Comparison of ENCODE assay signal across 12 mouse cellular contexts in genomic region chr7:98164382-98164998, GRCm38 (mm10). TPM values are rescaled to one million over a fixed set of nuclear protein-coding genes. Genes with fewer than 3 reads are reported as not detected.
A peak's percentile ranks its signal among the peaks of the same experiment; 100 is the strongest.
DNase-seq lines count a peak whose midpoint lies in the region; ATAC-seq and TF ChIP-seq lines count a peak whose summit lies in the region.
"Had no signal": no experiment of that assay in that cellular context is flagged by ENCODE, and none has a peak within 500 bp of the region (broad histone marks: within the 10 kb centered on the region; RNA-seq: fewer than 3 reads in every experiment).

No protein-coding gene starts in this region.

- H3K27me3 ChIP-seq in heart, embryonic 12.5 days (replicated peaks): no peaks in the 10 kb centered on the region
- H3K27me3 ChIP-seq in lung, postnatal 0 days (replicated peaks; ENCODE audit: insufficient read depth, low read length): no peaks in the 10 kb centered on the region
- no peaks in the 10 kb centered on the region for H3K27me3 ChIP-seq in intestine, embryonic 14.5 days (replicated peaks; ENCODE audit: control insufficient read depth, insufficient read depth, low read length)
- H3K27me3 ChIP-seq in stomach, embryonic 15.5 days (replicated peaks): no peaks in the 10 kb centered on the region
- H3K27me3 ChIP-seq: limb, embryonic 13.5 days had no signal

- TF ChIP-seq POLR2A in lung, adult 2 months (IDR thresholded peaks at IDR 0.05; ENCODE audit: borderline replicate concordance, extremely low read depth, low read depth, low read length): no peak

- intact Hi-C loops in heart, postnatal 36 days (cut with DNase I): no loop called here

- no peaks in the 10 kb centered on the region for H3K36me3 ChIP-seq in heart, embryonic 12.5 days
- H3K36me3 ChIP-seq in lung, postnatal 0 days (ENCODE audit: insufficient read depth, low read length): no peaks in the 10 kb centered on the region
- no peaks in the 10 kb centered on the region for H3K36me3 ChIP-seq in intestine, embryonic 14.5 days (ENCODE audit: control insufficient read depth, insufficient read depth, low read length)
- no peaks in the 10 kb centered on the region for H3K36me3 ChIP-seq in stomach, embryonic 15.5 days
- H3K36me3 ChIP-seq: limb, embryonic 13.5 days had no signal

- no peaks in the 10 kb centered on the region for H3K9me3 ChIP-seq in heart, embryonic 12.5 days (replicated peaks)
- H3K9me3 ChIP-seq in lung, postnatal 0 days (ENCODE audit: low read length): no peaks in the 10 kb centered on the region
- no peaks in the 10 kb centered on the region for H3K9me3 ChIP-seq in intestine, embryonic 14.5 days (ENCODE audit: control insufficient read depth, low read length)
- H3K9me3 ChIP-seq in stomach, embryonic 15.5 days: no peaks in the 10 kb centered on the region
- H3K9me3 ChIP-seq: limb, embryonic 13.5 days had no signal

- H3K4me3 ChIP-seq in heart, embryonic 12.5 days: no peak overlapping the region
- H3K4me3 ChIP-seq in lung, postnatal 0 days (ENCODE audit: low read depth, low read length): no peak overlapping the region
- no peak overlapping the region for H3K4me3 ChIP-seq in lung, adult 2 months (replicated peaks; ENCODE audit: extremely low read depth, low read depth, low read length)
- no peak overlapping the region for H3K4me3 ChIP-seq in intestine, embryonic 14.5 days (ENCODE audit: low read depth, low read length)
- H3K4me3 ChIP-seq in stomach, embryonic 15.5 days (replicated peaks): no peak overlapping the region
- H3K4me3 ChIP-seq: limb, embryonic 13.5 days had no signal

- TF ChIP-seq CTCF in lung, postnatal 0 days (IDR thresholded peaks at IDR 0.05): no peak
- TF ChIP-seq CTCF in lung, adult 2 months (IDR thresholded peaks at IDR 0.05; ENCODE audit: insufficient read depth, low read length): no peak

- H3K27ac ChIP-seq in heart, embryonic 12.5 days (ENCODE audit: poor library complexity, severe bottlenecking): peak overlapping the region; percentile 63
- peak overlapping the region; percentile 77 for H3K27ac ChIP-seq in lung, postnatal 0 days (ENCODE audit: low read length)
- H3K27ac ChIP-seq in intestine, embryonic 14.5 days (ENCODE audit: low read depth): 0 out of 2 replicates have a peak overlapping the region, but pooled peaks have one; percentile 11
- peak overlapping the region; percentile 81 for H3K27ac ChIP-seq in stomach, embryonic 15.5 days

- WGBS in heart, embryonic 12.5 days: 82% methylated on average over 9 of the region's 9 CpGs
- WGBS in lung, postnatal 0 days: 67% methylated on average over 9 of the region's 9 CpGs
- 70% methylated on average over 9 of the region's 9 CpGs for WGBS in lung, adult 2 months
- WGBS in intestine, embryonic 14.5 days: 79% methylated on average over 9 of the region's 9 CpGs
- 73% methylated on average over 9 of the region's 9 CpGs for WGBS in stomach, embryonic 15.5 days

- no peak for TF ChIP-seq EP300 in lung, postnatal 0 days (IDR thresholded peaks at IDR 0.05)

- no peak overlapping the region for H3K9ac ChIP-seq in heart, embryonic 12.5 days
- H3K9ac ChIP-seq in lung, postnatal 0 days (replicated peaks; ENCODE audit: low read depth): no peak overlapping the region
- no peak overlapping the region for H3K9ac ChIP-seq in intestine, embryonic 14.5 days (ENCODE audit: low read length)
- H3K9ac ChIP-seq in stomach, embryonic 15.5 days: no peak overlapping the region

- DNase-seq in heart, postnatal 36 days: no peak
- no peak for DNase-seq in lung, postnatal 0 days (ENCODE audit: low spot score)
- DNase-seq in lung, adult 2 months: no peak
- no peak for DNase-seq in intestine, embryonic 14.5 days (ENCODE audit: low spot score)
- DNase-seq in urinary bladder, adult 2 months (ENCODE audit: low spot score): no peak
- DNase-seq in retina, postnatal 1 day: no peak
- DNase-seq: cerebellum, adult 9-11 months had no signal

- no peak for ATAC-seq in heart, embryonic 12.5 days (ENCODE audit: insufficient number of reproducible peaks, low FRiP score)
- no peak for ATAC-seq in lung, postnatal 0 days
- ATAC-seq in intestine, embryonic 14.5 days (replicated peaks; ENCODE audit: low FRiP score, low TSS enrichment, low read depth): no peak
- no peak for ATAC-seq in stomach, embryonic 15.5 days (ENCODE audit: insufficient read depth, low FRiP score, low read depth)

- H3K4me1 ChIP-seq in heart, embryonic 12.5 days (replicated peaks): peaks cover 53% of the 10 kb centered on the region
- peaks cover 30% of the 10 kb centered on the region for H3K4me1 ChIP-seq in lung, postnatal 0 days (ENCODE audit: insufficient read depth, low read depth, low read length)
- peaks cover 43% of the 10 kb centered on the region for H3K4me1 ChIP-seq in lung, adult 2 months (ENCODE audit: control insufficient read depth, insufficient read depth, low read length)
- H3K4me1 ChIP-seq in intestine, embryonic 14.5 days (replicated peaks; ENCODE audit: control insufficient read depth, insufficient read depth, low read length): peaks cover 19% of the 10 kb centered on the region
- H3K4me1 ChIP-seq in stomach, embryonic 15.5 days: peaks cover 52% of the 10 kb centered on the region

- H3K4me2 ChIP-seq in heart, embryonic 12.5 days: no peak overlapping the region
- no peak overlapping the region for H3K4me2 ChIP-seq in lung, postnatal 0 days (replicated peaks; ENCODE audit: low read depth, low read length)
- no peak overlapping the region for H3K4me2 ChIP-seq in intestine, embryonic 14.5 days (ENCODE audit: low read length)
- H3K4me2 ChIP-seq in stomach, embryonic 15.5 days: no peak overlapping the region
- H3K4me2 ChIP-seq: limb, embryonic 13.5 days had no signal

RNA-seq across cellular contexts. Expression of gene Capn5, which starts 13.6 kb away (rescaled TPM):
- polyA plus RNA-seq in heart, embryonic 12.5 days (2016; fragmentation: Nextera tagmentation; extraction: Ambion mirVana): 7.4 and 8.0 TPM in 2 replicates
- total RNA-seq in heart, postnatal 36 days (2021): 1 to 10 TPM; 2.4 to 2.6 TPM
- polyA plus RNA-seq in lung, postnatal 0 days (2015; fragmentation: Nextera tagmentation; extraction: Ambion mirVana): 5.0 and 5.2 TPM in 2 replicates
- polyA plus RNA-seq in lung, adult 2 months (2012; rRNA removed): 19.0 and 22.2 TPM in 2 replicates
- 6.1 and 6.7 TPM in 2 replicates for polyA plus RNA-seq in intestine, embryonic 14.5 days (2014; fragmentation: Nextera tagmentation; extraction: Ambion mirVana)
- polyA plus RNA-seq in stomach, embryonic 15.5 days (2015; fragmentation: Nextera tagmentation; extraction: Ambion mirVana): 13.8 and 14.9 TPM in 2 replicates
- 71.4 and 76.6 TPM in 2 replicates for polyA plus RNA-seq in urinary bladder, adult 2 months (2012; rRNA removed)

RNA-seq across cellular contexts. Expression of gene Omp, which starts 19.2 kb away (rescaled TPM):
- polyA plus RNA-seq in heart, embryonic 12.5 days (2016; fragmentation: Nextera tagmentation; extraction: Ambion mirVana): 0.19 and 0.20 TPM in 2 replicates
- under 1 TPM in 1 of 2 experiments, not detected in 1; 0.11 TPM for total RNA-seq in heart, postnatal 36 days (2021)
- 0.12 and 0.14 TPM in 2 replicates for polyA plus RNA-seq in lung, postnatal 0 days (2015; fragmentation: Nextera tagmentation; extraction: Ambion mirVana)
- polyA plus RNA-seq in lung, adult 2 months (2012; rRNA removed): 0.26 and 0.32 TPM in 2 replicates
- polyA plus RNA-seq in intestine, embryonic 14.5 days (2014; fragmentation: Nextera tagmentation; extraction: Ambion mirVana): 0.47 TPM in 1 of 2 replicates, not detected in the other
- 0.68 and 0.70 TPM in 2 replicates for polyA plus RNA-seq in stomach, embryonic 15.5 days (2015; fragmentation: Nextera tagmentation; extraction: Ambion mirVana)
- 1.7 and 2.2 TPM in 2 replicates for polyA plus RNA-seq in urinary bladder, adult 2 months (2012; rRNA removed)
- polyA plus RNA-seq: activated CD4-positive, CD25-positive, alpha-beta regulatory T cell, adult 4 months; CD4-positive, CD25-positive, alpha-beta regulatory T cell, adult 4 months had no signal

RNA-seq across cellular contexts. Expression of gene B3gnt6, which starts 34.8 kb away (rescaled TPM):
- polyA plus RNA-seq in heart, embryonic 12.5 days (2016; fragmentation: Nextera tagmentation; extraction: Ambion mirVana): 0.10 TPM in 1 of 2 replicates, not detected in the other
- total RNA-seq in heart, postnatal 36 days (2021): not detected
- polyA plus RNA-seq in lung, postnatal 0 days (2015; fragmentation: Nextera tagmentation; extraction: Ambion mirVana): 0.23 and 0.44 TPM in 2 replicates
- 1.5 and 2.1 TPM in 2 replicates for polyA plus RNA-seq in lung, adult 2 months (2012; rRNA removed)
- 0.12 TPM in 1 of 2 replicates, not detected in the other for polyA plus RNA-seq in intestine, embryonic 14.5 days (2014; fragmentation: Nextera tagmentation; extraction: Ambion mirVana)
- 0.05 TPM in 2 replicates for polyA plus RNA-seq in stomach, embryonic 15.5 days (2015; fragmentation: Nextera tagmentation; extraction: Ambion mirVana)
- polyA plus RNA-seq in urinary bladder, adult 2 months (2012; rRNA removed): 0.32 and 0.46 TPM in 2 replicates
- polyA plus RNA-seq: activated CD4-positive, CD25-positive, alpha-beta regulatory T cell, adult 4 months; CD4-positive, CD25-positive, alpha-beta regulatory T cell, adult 4 months; limb, embryonic 13.5 days had no signal

RNA-seq across cellular contexts. Expression of gene Myo7a, which starts 45.2 kb away (rescaled TPM):
- polyA plus RNA-seq in heart, embryonic 12.5 days (2016; fragmentation: Nextera tagmentation; extraction: Ambion mirVana): 13.6 and 14.4 TPM in 2 replicates
- total RNA-seq in heart, postnatal 36 days (2021): 1 to 10 TPM; 5.3 to 5.8 TPM
- 7.1 and 8.4 TPM in 2 replicates for polyA plus RNA-seq in lung, postnatal 0 days (2015; fragmentation: Nextera tagmentation; extraction: Ambion mirVana)
- 26.4 and 30.8 TPM in 2 replicates for polyA plus RNA-seq in lung, adult 2 months (2012; rRNA removed)
- 16.3 and 17.2 TPM in 2 replicates for polyA plus RNA-seq in intestine, embryonic 14.5 days (2014; fragmentation: Nextera tagmentation; extraction: Ambion mirVana)
- polyA plus RNA-seq in stomach, embryonic 15.5 days (2015; fragmentation: Nextera tagmentation; extraction: Ambion mirVana): 9.3 and 11.4 TPM in 2 replicates
- 29.5 and 35.3 TPM in 2 replicates for polyA plus RNA-seq in urinary bladder, adult 2 months (2012; rRNA removed)

Comparison
In these comparisons a context has a peak if more than half of its experiments do, and no peak if none do; other contexts are left out.
1. H3K27ac ChIP-seq: peak in every context shown above with its lines; median percentile 81 in stomach, embryonic 15.5 days; 77 in lung, postnatal 0 days; 63 in heart, embryonic 12.5 days; 11 in intestine, embryonic 14.5 days.